Comparison of ENCODE assay signal across 7 mouse cellular contexts in genomic region chr10:81292554-81293333, GRCm38 (mm10). TPM values are rescaled to one million over a fixed set of nuclear protein-coding genes. Genes with fewer than 3 reads are reported as not detected.
DNase-seq lines count a peak whose midpoint lies in the region; ATAC-seq lines count a peak whose summit lies in the region.

Pip5k1c (plus strand) TSS chr10:81292963.

- H3K27me3 ChIP-seq in embryonic facial prominence, embryonic 11.5 days (ENCODE audit: control insufficient read depth, insufficient read depth, low read length): peaks cover 18% of the 10 kb centered on the region
- H3K27me3 ChIP-seq in limb, embryonic 10.5 days (ENCODE audit: low read depth, poor library complexity, severe bottlenecking): peaks cover 41% of the 10 kb centered on the region
- H3K27me3 ChIP-seq in midbrain, embryonic 13.5 days: peaks cover 26% of the 10 kb centered on the region

- no peaks in the 10 kb centered on the region for H3K9me3 ChIP-seq in embryonic facial prominence, embryonic 11.5 days (replicated peaks; ENCODE audit: control insufficient read depth, low read length)
- H3K9me3 ChIP-seq in limb, embryonic 10.5 days (replicated peaks): no peaks in the 10 kb centered on the region
- no peaks in the 10 kb centered on the region for H3K9me3 ChIP-seq in midbrain, embryonic 13.5 days

- H3K36me3 ChIP-seq in embryonic facial prominence, embryonic 11.5 days (replicated peaks; ENCODE audit: control insufficient read depth, insufficient read depth, low read depth, low read length): no peaks in the 10 kb centered on the region
- H3K36me3 ChIP-seq in limb, embryonic 10.5 days: peaks cover 21% of the 10 kb centered on the region
- peaks cover 5% of the 10 kb centered on the region; the same call in 1 of the 2 replicates for H3K36me3 ChIP-seq in midbrain, embryonic 13.5 days

- H3K4me3 ChIP-seq in embryonic facial prominence, embryonic 11.5 days (ENCODE audit: low read depth, low read length): peak within 1 kb of the TSS; percentile 91
- H3K4me3 ChIP-seq in limb, embryonic 10.5 days: peak within 1 kb of the TSS; percentile 83
- H3K4me3 ChIP-seq in midbrain, embryonic 13.5 days (replicated peaks): peak within 1 kb of the TSS; percentile 87

- ATAC-seq in embryonic facial prominence, embryonic 11.5 days (replicated peaks; ENCODE audit: insufficient number of reproducible peaks, low FRiP score, low TSS enrichment, low read depth): peak; percentile 89
- ATAC-seq in granulocyte monocyte progenitor cell, adult 5-6 weeks (replicated peaks; ENCODE audit: poor library complexity, severe bottlenecking): peak; percentile 75
- peak; percentile 94 for ATAC-seq in midbrain, embryonic 13.5 days

- peaks cover 8% of the 10 kb centered on the region; the same call in 1 of the 2 replicates for H3K4me1 ChIP-seq in embryonic facial prominence, embryonic 11.5 days (ENCODE audit: control insufficient read depth, insufficient read depth, low read length)
- H3K4me1 ChIP-seq in limb, embryonic 10.5 days: peaks cover 33% of the 10 kb centered on the region
- peaks cover 42% of the 10 kb centered on the region for H3K4me1 ChIP-seq in midbrain, embryonic 13.5 days (replicated peaks)

- peak within 1 kb of the TSS; percentile 87 for H3K9ac ChIP-seq in embryonic facial prominence, embryonic 11.5 days (replicated peaks; ENCODE audit: low read length)
- peak within 1 kb of the TSS; percentile 93 for H3K9ac ChIP-seq in midbrain, embryonic 13.5 days (replicated peaks)

- under 1% methylated on average over 76 of the region's 80 CpGs for WGBS in embryonic facial prominence, embryonic 11.5 days
- under 1% methylated on average over 76 of the region's 80 CpGs for WGBS in limb, embryonic 10.5 days
- WGBS in midbrain, embryonic 13.5 days: under 1% methylated on average over 63 of the region's 80 CpGs

- H3K27ac ChIP-seq in embryonic facial prominence, embryonic 11.5 days (replicated peaks; ENCODE audit: low read depth, low read length): peak within 1 kb of the TSS; percentile 67
- peak within 1 kb of the TSS; percentile 96 for H3K27ac ChIP-seq in limb, embryonic 10.5 days
- H3K27ac ChIP-seq in midbrain, embryonic 13.5 days: peak within 1 kb of the TSS; percentile 91

- H3K4me2 ChIP-seq in embryonic facial prominence, embryonic 11.5 days (ENCODE audit: low read depth, low read length): peak within 1 kb of the TSS; percentile 75
- peak within 1 kb of the TSS; percentile 93 for H3K4me2 ChIP-seq in midbrain, embryonic 13.5 days (replicated peaks)

- peak; percentile 99 for DNase-seq in adrenal gland, postnatal 14 days
- DNase-seq in embryonic facial prominence, embryonic 11.5 days (ENCODE audit: low spot score): peak; percentile 100
- peak; percentile 100 for DNase-seq in kidney, adult 11 months
- peak; percentile 98 for DNase-seq in limb, embryonic 10.5 days (ENCODE audit: low spot score)
- peak; percentile 99 for DNase-seq in spleen, adult 12 weeks (ENCODE audit: low spot score)

RNA-seq across cellular contexts. Expression of gene Pip5k1c, which starts in this region (rescaled TPM):
- 38.7 and 46.9 TPM in 2 replicates for total RNA-seq in adrenal gland, postnatal 14 days (2021)
- 41.5 and 46.6 TPM in 2 replicates for polyA plus RNA-seq in embryonic facial prominence, embryonic 11.5 days (2014; fragmentation: Nextera tagmentation; extraction: Ambion mirVana)
- 32.4 and 42.7 TPM in 2 replicates for total RNA-seq in granulocyte monocyte progenitor cell, adult 5-6 weeks (2014; fragmentation: Nextera tagmentation)
- total RNA-seq in granulocyte monocyte progenitor cell, adult 5-6 weeks (2017): 24.7 and 32.7 TPM in 2 replicates
- polyA plus RNA-seq in limb, embryonic 10.5 days (2016; fragmentation: Nextera tagmentation; extraction: Ambion mirVana): 67.0 and 71.3 TPM in 2 replicates
- polyA plus RNA-seq in midbrain, embryonic 13.5 days (2015; fragmentation: Nextera tagmentation; extraction: Ambion mirVana): 92.8 and 99.6 TPM in 2 replicates

Comparison
In these comparisons a context has a peak if more than half of its experiments do, and no peak if none do; other contexts are left out.
1. Peak in every context shown above with its lines: DNase-seq, ATAC-seq, H3K4me3 ChIP-seq and H3K27ac ChIP-seq.